Mouse (Mus musculus) ES-Bruce4 (cell line): ENCODE results near the gene Gm9040.
"Not testable (repeated sequence)": the region's sequence is repeated elsewhere in the genome, so short reads cannot be mapped to it uniquely, and the experiment has no call there.

Source experiments
- EP300 ChIP-seq: IDR thresholded peaks from 2 replicates; pipeline ENCODE4 v1.6.1; 2011; ENCODE audit warnings: low read depth, low read length; ENCODE audit not compliant: insufficient read depth
- POLR2A ChIP-seq: IDR thresholded peaks from one replicate; pipeline ENCODE4 v1.8.1; 2011; ENCODE audit warnings: low read length; ENCODE audit not compliant: insufficient read depth

DNA sequence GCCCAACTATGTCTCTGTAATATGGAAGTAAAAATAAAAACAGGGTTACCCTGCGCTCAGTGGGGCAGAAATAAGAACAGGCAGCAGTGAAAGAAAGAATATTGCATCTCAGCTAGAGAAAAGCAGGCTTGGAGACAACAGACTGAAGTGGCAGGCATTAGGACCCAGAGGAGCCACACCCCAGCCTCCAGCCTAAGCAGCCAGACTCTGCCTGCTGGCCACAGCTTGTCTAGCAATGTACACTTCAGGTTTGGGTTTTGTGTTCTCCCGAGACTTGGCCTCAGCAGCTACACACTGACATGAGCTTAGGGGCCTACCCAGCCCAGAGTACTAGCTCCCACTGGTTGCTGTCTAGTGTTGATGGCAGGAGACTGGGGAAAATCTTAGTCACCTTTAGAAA lies 24.6 kb downstream of the Gm9040 start:
- not testable (repeated sequence) for TF ChIP-seq POLR2A, EP300
